Mouse (Mus musculus) induced T-regulatory cell, adult 2 months (primary cell): ENCODE measurements around the gene Clns1a.

Experiments
- DNase-seq: peaks from one replicate; pipeline ENCODE4 v3.0.0-alpha.2; 2012; ENCODE audit warnings: low read depth

Clns1a gene

DNA sequence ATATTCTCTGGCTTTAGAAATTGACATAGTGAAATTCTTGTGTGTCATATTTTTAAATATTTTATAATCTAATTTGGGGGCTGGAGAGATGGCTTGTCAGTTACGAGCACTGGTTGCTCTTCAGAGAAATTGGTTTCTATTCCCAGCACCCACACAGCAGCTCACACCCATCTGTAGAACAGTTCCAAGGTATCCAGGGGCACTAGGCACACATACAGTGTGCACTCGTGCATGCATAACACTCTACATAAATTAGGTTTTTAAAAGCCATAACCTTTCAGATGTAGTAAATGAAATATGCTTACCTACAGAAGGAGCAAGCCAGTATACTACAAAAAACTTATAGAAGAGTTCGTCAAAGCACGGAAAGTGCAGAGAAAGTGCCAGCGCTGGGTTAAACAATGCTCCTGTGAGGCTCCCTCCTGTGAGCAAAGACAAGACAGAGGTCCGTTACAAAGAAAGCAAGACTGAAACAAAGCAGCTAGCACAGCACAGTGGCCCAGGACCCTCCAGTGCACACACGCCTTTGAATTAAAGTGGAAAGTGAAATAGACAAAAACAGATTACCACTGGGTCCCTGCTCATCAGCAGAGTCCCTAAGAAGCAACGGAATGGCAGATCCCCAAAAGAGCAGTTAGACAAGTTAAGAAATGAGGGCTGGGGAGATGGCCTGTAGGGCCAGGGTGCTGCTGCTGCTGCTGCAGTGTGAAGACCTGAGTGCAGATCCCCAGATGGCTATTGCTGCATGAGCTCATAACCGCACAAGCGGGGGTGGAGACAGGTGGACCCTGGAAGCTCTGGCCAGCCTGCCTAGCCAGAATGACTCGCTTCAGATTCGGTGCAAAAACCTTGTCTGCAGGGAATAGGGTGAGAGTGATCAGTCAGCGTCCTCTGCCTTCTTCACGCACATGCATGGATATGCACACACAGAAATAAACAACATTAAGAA lies 32.5 kb downstream of the Clns1a start:
- DNase-seq: no peak

DNA sequence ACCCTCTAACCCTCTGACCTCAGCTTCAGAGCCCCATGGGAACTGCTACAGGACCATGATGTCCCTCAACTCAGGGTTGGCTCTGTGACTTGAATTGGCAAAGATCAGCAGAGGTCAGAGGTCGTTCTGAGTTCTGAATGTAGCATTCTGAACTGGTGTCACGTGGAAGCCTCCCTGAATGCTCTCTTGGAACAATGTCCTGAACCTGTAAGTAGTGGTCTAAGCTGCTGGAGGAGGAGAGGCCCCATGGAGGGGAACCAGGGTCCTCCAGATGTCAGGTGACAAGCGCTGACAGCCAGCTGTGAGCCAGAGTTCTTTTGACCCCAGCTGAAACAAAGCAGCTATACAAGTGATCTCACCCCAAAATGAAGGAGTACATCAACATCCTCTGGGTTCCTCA lies 34.0 kb downstream of the Clns1a start:
- DNase-seq: no peak

DNA sequence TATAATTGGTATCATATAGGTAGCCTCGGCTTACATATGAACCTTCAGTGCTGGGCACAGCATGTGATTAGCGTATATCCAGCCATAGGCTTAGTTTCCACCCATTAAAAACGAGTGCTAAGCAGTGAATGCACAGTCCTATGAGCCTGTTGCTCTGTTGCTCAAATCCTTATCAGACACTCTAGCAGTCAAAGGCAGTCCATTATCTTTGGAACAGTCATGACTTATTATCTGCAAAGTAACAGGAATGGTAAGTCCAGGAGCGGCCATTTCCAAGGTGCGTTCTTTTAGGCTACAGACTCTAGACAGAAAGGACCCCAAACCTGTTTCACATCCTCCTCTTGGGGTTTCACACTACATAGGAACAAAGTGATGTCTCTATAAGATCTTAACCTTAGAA lies 37.2 kb downstream of the Clns1a start:
- no peak for DNase-seq

DNA sequence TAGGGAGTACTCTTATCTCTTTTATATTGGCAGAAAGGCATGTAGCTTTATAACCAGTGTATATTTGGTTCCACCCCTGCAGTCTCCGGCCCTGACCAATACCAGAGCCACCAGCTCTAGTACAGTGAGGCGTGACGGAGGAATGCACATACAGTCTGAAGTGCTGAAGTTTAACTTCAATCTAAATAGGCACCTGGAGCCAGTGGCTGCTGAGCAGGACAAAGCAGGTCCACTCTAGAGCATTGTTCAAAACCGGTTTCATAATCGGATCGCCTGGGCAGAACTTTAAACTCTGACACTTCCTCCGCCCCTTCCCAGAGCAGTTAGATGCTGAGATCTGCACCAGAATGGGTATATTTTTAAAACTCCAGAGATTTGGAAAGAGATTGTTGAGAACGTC lies 38.6 kb downstream of the Clns1a start:
- no peak for DNase-seq

DNA sequence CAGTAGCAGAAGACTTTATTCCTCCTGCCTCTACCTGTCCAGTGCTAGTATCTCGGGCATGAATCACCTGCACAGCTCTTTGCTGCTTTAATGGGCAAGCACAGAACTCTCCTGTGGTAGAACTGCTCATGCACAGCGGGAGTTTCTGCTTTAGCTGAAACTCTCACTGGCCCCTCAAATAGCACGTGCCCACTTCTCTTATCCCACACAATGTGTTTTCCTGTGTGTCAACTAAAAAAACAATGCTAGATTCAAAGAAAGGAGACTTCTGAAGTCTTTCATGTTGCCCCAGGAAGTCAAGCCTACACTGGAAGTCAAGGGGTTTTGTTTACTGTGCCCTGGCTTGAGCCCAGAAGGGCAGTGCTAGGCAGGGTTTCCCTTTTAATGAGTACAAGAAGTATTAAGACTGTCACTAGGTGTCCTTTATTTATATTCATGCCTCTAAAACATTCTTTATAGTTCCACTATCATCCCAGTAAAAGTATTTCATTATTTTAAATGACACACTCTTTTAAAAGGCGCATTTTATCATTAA lies 39.5 kb downstream of the Clns1a start:
- no peak for DNase-seq

DNA sequence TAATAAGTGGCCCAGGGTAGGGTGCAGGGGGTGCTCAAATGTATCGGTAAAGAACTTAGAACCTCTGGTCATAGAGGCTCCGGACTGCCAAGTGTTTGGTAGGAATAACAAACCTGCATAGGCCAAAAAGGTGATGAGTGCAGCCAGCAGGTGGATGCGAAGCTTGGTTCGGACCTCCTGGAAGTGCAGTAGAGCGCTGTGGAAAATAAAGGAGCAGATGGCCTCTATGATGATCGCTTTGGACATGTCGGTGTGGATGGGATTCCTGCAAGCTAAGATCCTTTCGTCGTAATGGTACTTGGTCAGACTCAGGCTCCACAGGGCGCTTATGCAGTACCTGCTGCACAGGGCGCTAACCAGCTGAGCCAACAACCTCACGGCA lies 40.8 kb downstream of the Clns1a start:
- DNase-seq: peak; percentile 45

DNA sequence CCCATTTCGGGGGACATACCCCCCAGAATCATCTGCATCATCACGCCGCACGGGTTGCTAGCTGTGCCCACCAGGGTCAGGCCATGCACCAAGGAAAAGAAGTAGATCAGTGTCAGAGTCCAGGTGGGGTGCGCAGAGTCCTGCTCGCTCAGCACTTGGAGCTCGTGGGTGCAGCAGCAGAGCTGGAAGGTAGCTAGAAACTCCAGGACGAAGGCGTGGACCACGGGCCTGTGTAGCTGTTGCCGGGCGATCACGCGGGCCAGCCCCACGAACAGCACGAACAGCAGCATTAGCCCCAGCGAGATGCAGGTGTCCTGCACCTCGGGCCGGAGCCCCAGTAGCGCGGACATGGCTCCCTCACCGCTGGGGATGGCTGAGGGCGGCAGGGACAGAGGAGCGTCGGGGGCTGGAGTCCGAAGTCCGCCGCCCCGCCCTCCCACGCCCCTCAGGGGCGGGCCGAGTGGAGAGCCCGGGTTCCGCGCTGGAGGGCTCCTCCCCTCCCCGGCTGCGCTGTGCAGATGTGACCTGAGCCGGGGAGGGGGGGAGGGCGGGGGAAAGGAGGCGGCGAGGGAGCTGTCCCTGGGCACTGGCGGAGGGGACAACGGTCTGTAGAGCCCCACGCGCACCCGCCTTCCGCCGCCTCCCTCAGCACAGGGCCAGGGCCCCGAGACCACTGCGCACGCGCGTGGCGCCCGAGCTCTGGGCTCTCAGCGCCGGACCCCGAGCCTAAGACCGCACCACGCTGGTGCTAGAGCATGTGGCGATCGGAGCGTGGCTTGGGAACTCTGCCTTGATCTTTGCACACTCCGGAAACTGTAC lies 41.4 kb downstream of the Clns1a start, which contains the start of gene Aqp11:
TSS of gene Aqp11 (minus strand) at position 652 of the 819 bp plus-strand sequence.
- peak; percentile 79 for DNase-seq

DNA sequence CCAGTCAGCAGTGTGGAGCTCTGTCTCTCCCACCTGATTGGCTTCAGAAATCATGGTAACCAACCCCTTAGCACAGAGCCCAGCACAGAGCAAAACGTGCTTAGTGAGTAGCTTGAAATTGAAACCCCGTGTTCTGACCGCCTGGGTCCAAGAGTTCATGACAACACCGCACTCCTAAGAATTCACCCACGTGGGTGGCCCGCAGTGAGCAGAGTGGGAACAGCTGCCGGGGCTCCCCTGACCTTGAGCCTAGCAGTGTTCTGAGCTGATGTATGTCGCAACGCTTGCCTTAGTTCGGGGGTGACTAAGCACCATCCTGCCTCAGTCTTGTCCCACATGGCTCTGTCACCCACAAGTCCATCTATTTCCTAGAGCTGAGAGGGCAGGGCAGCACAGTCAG lies 44.5 kb downstream of the Clns1a start:
- no peak for DNase-seq

DNA sequence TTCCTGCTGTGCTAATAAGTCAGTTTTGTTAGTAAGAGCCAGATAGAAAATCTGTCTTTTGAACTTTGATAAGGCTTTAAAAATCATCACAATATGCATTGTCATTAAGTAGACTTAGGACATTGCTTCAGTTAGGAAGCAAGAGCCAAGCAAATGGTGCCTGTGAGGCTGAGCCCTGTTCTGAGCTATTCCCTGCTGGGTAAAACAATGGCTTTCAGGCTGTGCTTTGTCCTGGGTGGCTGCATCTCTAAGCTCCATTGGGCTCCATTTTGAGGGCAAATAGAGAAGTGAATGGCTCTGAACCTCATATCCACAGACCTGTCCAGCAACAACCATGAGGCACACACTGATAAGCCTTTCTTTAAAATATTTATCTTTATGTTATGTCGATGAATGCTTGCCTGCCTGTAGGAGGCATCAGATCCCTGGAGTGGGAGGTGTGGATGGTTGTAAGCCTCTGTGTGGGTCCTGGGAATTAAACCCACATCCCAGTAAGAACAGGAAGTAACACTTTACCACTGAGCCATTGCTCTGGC lies 45.4 kb downstream of the Clns1a start:
- DNase-seq: no peak

DNA sequence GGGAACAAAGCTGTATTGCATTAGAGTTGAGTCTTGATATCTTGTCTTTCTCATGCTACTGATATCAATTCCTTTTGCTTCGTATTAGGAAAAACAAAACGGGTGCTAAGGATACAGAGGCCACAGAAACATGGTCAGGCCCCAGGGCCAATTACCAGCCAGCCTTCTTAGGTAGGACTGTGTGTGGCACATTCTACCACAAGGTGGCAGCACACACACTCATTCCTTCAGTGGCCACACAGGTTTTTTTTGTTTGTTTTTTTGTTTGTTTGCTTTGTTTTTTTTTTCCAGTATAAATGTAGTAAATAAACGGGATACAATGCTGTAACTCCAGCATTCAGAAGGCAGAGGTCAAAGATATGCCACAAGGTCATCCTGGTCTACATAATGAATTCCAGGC lies 48.9 kb downstream of the Clns1a start:
- DNase-seq: peak; percentile 85

DNA sequence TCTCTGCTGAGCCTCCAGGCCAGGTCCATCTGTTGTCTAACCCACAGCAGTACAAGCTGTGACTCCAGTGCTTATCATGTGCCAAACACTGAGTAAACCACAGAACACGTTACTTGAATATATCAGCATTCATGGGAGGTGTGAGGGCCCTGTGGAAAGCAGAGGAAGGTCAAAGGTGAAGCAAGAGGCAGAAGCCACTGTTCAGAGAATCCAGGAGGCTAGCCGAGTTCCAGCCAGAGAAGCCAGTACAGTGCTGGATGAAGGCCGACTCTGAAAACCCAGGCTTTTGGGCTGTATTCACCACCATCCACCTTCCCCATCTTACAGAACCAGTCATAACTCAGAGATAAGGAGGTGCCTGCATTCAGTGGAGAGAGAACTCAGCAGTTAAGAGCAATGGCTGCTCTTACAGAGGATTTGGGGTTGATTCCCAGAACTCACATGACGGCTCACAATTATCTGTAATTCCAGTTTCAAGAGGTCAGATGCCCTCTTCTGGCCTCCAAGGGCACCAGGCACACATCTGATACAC lies 50.8 kb downstream of the Clns1a start:
- no peak for DNase-seq

DNA sequence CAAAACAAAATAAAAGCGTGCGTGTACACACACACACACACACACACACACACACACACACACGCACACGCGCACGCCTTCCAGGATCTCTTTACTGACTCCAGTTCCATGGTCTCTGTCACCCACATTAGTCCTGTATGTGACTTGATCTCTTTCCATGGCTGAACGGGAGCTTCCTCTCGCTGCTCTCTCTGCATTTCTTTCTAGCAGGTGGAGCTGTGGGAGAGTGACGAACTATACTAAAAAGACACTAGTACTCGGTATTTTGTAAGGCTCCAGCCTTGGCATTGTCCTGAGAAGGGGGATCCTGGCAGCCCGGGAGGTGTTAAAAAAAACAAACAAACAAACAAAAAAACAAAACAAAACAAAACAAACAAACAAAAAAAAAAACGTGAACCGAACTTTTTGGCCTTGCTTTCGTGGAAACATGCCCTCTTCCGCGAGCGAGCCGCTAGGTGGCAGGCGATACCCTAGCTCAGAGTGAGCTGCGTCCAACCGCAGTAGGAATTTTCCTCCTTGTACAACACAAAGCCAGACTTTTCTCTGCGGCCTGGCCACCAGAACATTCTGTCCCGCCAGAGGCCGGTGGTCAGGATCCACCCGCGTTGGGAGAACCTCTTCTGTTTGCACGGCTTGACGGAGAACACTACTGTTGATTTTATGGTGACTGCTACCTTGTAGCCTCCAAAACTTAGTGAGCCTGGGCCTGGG lies 51.5 kb downstream of the Clns1a start:
- peak; percentile 84 for DNase-seq

DNA sequence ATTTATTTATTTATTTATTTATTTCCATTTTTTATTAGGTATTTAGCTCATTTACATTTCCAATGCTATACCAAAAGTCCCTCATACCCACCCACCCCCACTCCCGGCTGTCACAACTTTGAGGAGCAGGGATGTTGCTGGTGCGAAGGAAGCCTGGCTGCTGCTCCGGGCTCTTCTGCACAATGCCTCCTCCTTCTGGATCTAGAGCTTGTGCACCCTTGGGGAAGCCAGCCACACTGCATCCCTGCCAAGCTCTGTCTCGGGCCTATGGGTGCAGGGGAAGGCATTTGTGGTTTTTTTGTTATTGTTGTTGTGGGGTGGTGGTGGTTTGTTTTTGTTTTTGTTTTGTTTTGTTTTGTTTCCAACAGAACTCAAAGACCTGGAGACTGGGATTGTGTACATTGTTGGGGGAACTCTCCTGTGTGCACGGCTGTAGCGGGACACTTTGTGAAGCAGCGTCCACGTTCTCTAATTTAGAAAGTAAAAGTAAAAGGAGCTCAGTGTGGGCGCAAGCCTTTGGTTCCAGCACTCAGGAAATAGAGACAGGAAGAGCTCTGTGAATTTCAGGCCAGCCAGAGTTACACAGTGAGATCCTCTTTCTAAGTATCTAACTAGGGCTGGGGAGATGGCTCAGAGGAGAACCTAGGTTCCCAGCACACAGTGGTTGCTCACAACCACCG lies 52.2 kb downstream of the Clns1a start:
- DNase-seq: no peak

DNA sequence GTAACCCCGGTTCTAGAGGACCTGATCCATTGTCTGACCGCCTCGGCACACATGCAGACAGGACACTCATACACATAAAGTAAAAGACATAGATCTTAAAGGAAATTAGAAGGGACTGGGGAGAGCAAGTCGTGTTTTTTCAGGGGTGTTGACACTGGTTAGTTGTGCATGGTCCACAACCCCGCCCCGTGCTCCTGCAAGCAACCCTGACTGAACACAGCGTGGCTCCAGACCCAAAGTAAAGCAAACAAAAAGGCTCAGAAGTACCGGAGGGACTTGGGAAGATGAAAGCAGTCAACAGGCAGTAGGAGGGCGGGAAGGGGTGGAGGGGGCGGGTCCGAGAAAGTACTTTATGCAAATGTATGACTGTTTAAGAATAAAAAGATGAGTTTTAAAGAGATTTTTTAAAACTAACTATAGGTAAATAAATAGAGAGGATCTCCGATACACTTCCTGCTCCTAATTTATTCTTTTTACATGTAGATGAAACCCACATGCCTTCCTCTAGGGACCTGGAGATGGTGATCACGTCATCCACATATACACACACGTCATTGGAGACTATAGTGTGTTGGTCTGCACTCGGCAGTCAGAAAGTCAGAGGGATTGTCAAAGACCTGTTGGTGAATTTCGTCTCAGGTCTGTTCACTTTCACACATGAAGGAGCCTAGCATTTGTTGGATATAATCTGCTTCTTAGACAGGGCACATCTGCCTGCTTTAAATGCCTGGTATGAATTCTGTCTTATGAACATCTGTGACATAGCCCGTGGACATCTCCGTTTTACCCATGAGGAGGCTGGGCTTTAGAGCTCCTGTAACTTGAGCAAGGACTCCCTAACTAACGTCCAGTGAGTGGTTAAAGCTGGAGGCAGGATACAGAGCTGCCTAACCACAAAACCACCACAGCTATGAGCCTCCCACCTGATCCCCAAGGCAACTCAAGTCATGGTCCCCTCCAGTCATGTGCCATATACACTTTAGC lies 53.1 kb downstream of the Clns1a start:
- peak; percentile 83 for DNase-seq

DNA sequence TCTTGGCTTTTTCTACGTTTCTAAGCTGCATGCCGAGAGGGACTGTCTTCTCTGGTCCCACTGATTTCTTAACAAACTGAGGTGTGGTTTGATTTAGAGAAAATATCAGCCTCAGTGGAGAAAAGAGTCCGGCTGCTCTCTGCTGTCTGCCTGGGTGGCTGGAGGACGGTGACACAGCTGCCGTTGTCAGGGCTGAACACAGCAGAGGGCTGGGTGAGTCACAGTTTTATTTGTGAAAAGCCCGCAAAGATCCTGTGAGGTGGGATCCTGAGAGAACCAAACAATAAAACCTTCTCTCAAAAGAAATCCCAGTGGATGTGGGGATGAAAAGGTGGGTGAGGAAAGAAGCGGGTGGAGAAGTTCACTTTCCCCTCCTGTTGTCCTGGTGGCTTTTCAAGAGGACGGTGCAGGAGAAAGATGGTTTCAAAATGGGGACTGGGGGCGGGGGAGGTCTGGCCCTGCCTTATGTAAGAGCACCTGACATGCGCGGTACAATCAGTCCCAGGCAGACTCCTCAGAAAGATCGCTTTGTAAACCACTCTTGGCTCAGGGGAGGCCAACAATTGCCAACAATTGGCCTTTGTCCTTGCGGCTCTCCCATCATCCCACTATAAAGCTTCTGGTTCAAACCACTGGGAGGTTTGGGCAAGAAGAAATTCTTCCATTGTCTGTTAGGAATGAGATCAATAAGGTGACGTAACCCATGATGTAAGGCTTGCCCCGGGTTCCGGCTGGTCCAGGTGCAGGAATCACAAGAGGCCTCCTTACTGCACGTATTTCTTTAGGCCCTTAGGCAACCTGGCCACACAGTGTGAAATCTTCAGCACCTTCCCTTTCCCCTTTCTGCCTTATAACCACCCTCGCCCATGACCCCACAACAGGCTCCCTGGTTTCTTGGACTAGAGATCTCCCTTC lies 60.8 kb downstream of the Clns1a start:
- DNase-seq: no peak

DNA sequence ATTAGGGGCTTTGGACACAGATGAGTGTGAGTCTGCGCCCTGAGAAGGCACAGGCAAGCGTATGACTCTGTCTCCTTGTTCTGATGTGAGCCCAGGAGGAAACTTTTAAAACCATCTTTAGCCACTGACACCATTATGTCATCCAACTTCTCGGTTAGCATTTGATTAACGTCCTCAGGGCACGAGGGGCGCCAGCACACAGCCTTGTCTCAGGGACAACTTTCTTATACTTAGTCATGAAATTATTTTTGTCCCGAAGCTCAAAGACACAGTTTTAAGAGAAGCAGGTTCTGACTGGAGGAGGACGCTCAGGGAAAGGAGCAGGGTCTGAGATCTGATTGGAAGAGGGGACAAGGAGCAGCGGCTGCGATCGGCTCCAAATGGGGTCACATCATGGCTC lies 68.2 kb downstream of the Clns1a start:
- DNase-seq: no peak

DNA sequence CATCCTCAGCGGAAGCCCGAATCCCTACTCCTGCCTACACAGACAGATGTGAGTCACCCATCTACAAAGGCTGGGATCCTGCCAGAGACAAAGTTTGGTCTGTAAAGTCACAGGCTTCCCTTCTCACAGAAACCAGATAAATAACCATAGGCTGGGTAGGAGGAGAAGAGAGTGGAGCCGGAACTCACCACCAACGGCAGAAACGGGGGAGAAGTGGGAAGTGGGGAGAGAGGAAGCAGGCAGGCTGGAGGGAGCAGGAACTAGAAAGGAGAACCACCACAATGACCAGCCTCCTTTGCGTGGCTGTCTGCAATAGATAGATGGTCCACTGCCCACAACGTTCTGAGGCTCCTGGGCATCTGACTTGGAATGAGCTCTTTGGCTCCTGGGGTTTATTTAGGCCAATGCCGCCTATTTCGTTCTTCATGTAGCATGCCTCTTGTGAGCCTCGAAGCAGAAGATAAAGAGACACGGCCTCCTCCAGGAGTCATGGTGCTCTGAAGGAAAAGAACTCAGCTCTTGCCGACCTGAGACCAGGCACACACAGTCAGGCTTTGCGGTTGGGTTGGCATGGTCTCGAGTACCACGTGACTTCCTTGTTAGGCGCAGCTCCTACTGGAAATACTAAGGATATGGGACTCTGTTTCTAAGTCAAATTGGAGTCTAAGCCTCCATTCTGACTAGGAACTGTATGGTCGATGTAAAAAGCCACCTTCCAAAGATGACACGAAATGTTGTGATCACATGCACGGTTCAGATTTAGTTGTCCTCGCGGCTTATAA lies 68.9 kb downstream of the Clns1a start:
- DNase-seq: no peak

DNA sequence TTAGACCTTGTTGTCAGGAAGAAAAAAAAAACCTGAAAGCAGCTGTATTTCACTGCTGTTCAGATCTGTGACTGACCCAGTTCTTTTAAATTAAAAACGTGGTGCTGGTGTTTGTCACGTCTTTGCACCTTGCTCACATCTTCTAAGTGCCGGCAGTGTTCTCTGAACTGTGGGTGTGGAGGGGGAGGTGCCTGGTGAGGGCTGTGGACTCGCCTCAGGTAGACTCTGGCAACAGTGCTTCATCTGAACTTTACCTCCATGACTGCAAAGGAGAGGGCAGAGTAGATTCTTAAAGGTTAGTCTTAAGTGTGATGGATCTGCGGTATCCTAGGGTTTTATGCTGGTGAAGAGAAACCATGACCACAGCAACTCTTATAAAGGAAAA lies 69.5 kb downstream of the Clns1a start:
- no peak for DNase-seq
